Mouse (Mus musculus) layer of hippocampus, postnatal 36 days (tissue): ENCODE measurements around the gene Cachd1. TPM values are rescaled to one million over a fixed set of nuclear protein-coding genes. Genes with fewer than 3 reads are reported as not detected.

Experiments
- DNase-seq, 2 experiments: peaks; one replicate each; pipeline ENCODE4 v3.0.0; 2022
- total RNA-seq, 2 experiments: library from RNA; stranded (reverse); gene quantifications; 2 replicates each; pipeline ENCODE4 v1.2.3; 2021

Cachd1 gene
- total RNA-seq, 2 experiments from 2014 or later = 28.5 to 39.2 TPM

DNA sequence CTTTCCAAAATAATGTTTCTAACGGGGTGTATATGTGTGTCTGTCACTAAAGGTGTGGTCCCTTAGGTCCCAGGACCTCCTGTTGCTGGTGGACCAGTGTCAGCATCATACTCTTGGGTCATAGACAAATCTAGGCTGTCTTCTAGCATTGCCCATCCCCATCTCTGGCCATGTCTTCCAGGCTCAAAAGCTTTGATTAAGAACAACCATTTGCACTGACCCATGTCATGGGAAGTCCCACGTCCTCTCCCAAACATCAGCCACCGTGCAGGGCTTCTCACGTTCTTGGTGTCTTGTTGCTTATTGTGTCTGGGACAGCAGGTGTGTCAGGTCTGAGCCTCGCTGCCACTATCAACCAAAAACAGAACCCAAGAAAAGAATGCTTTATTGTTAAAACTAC, 219.1 kb downstream of the Cachd1 start:
- DNase-seq = no peak

DNA sequence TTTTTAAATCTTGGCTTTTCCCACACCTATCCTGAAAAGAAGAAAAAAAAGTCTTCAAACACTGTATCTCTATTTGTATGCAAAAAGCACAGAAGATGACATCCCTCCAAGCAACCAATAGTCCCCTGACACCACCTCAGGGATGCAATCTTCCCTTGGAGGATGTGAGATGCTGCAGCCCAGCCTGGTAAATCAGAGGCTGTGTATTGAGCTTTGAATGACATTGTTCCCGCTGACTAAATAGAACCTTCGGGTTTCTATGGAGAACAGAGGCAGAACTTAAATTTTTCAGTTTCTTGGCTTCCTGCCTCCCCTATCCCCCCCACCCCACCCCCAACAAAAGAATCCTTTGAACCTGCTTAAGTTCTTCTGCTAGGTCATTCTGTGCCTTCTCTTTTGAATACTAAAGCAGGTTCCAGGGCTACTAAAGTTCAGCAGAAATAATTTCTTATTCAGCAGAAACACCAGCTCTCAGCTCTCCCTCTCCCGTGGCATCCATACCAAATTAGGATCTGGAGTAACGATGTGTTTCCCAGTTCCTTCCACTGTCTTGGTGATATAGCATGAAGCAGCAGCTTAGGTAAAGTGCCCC, 219.7 kb downstream of the Cachd1 start:
- no peak for DNase-seq

DNA sequence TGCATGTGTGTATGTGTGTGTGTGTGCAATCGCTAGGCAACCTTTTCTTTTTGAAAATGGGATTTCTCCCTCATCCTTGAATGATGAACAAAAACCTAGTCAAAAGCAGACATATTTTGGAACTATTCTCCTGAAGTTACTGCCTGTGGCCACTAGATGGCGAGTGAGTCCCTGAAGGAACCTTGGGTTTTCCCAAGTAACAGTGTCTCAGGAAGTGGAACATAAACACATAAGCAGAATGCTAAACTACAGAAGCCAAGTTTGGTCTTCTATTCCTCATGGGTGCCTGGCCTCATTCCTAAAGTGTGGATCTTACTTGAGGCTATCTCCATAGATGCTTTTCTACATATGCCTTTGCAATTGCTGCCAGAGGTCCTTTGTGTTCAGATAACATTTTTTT, 221.7 kb downstream of the Cachd1 start:
- peak; percentile 49 to 67 for DNase-seq

DNA sequence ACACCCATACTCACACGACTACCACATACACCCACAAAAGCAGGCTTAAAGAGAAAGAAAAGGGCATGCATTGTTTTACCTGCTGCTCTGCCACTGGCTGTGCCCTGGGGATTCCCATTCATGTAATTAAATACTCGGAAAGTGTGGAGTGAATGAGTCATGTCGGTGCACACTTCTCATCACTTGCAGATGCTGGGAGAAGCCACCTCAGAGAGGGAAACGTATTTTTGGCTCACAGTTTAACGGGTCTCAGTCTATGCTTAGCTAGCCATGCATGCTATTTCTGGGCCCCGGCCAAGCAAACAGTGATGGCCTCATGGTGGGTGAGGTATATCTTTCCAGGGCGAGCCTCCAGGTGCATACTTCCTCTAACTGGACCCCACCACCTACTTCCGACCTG, 222.4 kb downstream of the Cachd1 start:
- no peak for DNase-seq

DNA sequence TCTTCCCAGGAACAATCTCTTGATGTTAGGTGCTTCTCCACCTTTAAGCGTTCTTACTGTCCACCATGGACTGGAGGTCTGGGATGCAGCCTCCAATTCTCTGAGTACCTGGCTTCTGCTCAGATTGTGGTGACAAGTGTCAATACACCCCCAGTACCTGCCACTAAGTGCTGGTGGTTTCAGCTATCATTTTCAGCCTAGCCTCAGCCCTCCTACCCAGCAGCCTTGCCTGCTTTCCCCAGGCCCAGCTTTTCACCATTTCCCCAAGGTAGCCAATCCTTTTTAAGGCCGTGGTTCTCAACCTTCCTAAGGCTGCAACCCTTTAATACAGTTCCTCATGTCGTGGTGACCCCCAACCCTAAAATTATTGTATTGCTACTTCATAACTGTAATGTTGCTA, 224.1 kb downstream of the Cachd1 start:
- DNase-seq = no peak

DNA sequence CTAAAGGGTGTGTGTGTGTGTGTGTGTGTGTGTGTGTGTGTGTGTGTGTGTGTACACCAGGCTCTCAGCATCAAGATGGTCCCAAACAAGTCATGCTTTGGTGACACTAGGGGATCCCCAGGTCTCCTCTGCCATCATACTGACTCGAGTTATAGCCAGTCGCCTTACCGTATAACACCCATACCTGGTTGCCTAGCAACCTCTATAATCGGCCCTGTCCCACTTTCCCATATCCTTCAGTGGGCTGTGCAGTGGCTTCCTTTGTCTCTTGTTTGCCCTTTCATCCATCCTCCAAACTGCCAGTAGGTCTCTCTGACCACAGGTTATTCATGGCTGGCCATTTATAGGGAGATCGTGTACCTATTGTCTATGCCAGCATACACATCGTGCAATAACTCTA, 224.6 kb downstream of the Cachd1 start:
- no peak for DNase-seq

DNA sequence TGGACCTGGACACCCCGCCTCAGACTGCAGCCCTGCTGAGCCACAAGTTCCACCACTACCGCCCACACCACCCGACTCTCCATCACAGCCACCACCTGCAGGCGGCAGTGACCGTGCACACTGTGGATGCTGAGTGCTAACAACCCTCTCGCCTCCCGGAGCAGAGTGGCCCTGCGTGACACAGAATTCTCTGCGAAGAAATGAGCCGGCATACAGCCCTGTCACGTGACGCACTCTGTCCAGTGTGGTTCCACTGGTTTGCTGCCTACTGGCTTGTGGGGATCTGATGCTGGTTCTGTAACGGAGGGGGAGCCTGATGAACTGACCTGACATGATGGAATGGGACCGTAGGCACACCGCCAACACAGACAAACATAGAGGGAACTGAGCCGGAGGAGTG, 226.5 kb downstream of the Cachd1 start:
- DNase-seq = no peak

DNA sequence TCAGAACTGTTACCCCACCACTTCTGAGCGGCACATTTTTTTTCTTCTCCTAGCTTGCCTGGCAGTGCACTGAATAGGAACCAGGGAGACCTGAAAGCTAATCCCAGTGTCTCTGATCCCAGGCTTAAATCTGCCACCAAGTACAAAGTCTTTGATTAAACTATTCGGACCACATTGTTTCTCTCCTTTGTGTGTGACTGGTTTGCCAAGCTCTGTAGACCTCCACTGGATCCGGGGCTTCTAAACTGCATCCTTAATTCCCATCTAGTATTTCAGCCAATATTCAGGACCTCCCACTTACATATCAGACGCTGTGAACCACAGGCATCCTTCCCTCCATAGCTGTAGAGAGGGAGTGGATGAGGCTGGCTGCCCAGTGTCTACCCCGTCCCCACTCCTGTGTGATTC, 231.9 kb downstream of the Cachd1 start:
- DNase-seq = no peak

DNA sequence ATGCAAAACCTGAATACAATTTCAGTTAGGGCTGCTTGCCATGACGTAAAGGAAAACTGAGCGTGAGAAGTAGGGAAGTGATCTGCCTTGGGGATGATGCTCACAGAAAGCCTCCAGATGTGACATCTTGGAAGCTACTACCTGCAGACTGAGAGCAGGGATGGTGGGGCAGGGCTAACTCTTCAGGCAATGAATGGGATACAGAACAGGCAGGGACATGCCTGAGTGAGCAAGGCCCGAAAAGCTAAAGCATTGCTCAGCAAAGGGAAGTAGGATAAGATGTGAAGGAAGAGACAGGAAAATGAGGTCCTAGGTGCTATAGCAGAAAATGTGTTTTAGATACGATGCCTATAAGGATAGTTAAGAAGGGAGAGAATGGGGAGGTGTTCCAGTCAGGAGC, 232.6 kb downstream of the Cachd1 start:
- DNase-seq = no peak

DNA sequence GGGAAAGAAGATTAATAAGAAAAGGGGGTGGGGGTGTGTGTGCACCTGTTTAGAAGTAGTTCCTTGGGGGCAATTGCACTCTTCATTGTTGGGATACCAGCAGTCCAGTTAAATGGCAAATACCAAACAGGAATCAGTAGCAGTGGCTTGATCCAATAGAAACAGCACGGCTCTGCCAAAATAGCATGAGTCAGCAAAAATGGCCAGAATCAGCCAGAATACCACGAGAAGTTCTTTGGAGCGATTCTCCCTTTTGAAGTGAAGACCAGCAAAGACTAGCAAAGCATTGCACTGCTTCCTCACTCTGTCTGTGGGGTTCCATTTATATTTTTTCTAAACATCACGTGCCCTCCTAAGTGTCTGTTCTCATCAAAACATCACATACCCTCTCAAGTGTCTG, 241.3 kb downstream of the Cachd1 start:
- no peak for DNase-seq

DNA sequence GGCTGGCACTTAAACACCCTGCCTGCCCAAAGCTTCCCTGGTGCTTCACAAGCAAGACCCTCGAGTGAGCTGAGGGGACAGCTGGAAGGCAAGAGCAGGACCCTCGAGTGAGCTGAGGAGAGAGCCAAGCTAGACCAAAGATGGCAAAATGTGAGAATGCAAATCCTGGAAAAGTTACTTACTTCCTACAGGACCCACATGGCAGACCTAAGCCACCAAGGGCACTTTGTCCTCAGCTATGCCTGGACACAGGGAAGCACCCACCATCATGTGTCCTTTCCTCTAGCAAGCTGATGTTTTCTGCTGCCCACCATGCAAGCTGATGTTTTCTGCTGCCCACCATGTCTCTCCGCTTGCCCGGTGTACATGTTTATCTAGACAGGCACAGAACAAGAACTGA, 244.1 kb downstream of the Cachd1 start, which contains the start of gene Gm10577:
Gm10577 (minus strand) TSS at position 101 of the 400 bp plus-strand sequence.
- no peak for DNase-seq

DNA sequence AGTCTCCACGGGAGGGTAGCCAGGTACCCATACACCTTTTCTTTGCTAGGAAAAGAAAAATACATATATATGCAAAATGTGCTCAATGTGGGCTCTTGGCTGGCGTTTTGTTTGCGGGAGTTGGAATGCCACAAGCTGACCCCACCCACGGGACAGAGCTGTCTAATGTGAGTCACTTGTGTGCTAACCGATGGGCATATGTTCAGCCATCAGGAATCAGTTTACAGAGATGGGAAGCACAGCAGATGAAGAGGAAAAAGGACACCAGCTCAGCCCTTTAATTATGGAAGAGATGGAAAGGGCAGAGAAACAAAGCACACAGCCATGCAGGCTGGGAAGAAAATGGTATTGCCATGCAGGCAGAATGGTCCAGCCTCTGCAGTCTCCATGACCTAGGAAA, 250.1 kb downstream of the Cachd1 start:
- DNase-seq = peak; percentile 38 to 48

DNA sequence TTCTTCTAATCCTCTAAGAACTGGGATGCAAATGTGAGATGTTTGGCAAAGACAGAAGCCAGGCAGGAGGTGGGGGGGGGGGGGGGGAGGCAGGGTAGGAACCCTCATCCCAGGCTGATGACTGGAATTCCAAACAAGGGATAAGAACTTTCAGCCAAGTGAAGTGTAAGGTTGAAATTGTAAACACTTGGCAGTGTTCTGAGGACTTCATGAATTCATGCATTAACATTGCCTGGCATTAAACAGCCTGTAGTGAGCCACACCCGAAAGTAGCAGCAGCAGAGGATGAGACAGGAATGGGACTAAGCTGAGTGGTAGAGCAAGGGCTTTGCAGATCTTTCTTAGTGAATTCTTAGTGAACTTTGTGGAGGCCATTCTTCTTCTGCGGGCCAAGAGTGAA, 250.5 kb downstream of the Cachd1 start:
- no peak for DNase-seq

DNA sequence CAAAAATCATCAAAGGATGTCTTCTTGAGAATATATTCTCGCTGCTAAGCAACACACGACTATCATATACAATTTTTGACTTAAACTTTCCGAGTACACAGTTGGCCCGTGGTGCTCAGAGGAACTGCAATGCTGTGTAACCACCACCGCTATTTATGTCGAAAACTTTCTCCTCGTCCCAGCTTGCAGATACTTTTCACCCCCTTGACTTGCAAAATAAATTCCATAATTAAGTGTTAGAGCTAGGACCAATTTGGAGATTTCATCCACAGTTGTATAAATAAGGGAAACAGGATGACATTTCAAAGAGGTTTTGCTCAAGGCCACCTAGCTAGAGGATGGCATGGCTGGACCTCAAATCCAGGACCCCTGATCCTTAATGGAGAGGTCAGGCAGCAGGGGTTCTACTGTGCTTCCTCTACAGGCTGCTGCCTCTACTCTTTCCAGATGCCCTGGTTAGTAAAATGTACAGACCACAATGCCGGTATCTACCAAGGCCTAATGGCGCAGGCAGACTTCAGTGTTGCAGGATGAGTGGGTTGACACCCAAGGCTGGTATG, 251.5 kb downstream of the Cachd1 start:
- DNase-seq = no peak

DNA sequence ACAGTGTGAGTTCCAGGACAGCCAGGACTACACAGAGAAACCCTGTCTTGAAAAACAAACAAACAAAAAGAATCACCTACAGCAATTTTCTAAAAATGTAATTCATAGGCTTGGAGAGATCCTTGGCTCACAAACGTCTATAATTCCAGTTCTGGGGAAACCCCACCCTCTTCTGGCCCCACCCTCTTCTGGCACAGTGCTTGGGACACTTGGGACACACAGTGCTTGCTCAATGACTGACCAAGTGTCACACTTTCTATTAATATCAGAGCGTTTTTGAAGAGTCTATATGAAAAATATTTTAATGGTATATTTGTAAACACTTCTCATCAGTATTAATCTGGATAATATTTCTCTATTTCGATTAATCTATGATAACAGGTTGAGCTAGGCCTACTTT, 256.6 kb downstream of the Cachd1 start:
- no peak for DNase-seq

DNA sequence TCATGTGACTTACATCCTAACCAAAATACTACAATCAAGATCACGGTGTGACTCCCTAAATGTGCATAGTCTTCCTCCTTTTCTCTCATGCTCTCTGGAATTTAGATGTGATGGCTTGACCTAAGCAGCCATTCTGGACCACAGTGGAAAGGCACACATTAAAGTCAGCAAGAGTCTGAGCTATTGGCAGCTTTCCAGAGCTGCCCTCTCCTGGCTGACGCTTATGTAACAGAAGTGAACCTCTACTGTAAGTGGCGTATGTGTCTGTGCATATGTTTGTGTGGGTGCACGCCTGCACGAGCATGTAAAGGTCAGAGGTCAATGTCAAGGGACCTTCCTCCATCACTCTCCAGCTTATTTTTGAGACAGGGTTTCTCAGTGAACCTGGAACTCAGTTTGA, 258.7 kb downstream of the Cachd1 start:
- no peak for DNase-seq

DNA sequence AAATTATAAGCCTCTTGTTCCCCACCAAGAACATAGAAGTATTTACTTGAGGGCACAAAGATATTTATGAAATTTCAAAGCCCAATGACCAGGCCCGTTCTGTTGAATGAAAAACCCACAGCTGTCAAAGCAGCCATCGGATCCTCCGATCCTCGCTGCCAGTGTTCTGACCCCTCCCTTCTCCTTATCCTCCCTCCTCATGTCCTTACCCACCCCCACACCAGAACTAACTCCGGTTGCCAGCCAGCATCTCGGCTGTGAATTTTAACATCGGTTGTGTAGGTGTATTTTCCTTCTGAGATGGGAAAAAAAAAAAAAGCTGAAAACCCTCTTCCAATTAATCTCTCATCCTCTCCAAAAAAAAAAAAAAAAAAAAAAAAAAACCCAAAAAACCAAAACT, 260.7 kb downstream of the Cachd1 start:
- DNase-seq = peak; percentile 45 to 47

DNA sequence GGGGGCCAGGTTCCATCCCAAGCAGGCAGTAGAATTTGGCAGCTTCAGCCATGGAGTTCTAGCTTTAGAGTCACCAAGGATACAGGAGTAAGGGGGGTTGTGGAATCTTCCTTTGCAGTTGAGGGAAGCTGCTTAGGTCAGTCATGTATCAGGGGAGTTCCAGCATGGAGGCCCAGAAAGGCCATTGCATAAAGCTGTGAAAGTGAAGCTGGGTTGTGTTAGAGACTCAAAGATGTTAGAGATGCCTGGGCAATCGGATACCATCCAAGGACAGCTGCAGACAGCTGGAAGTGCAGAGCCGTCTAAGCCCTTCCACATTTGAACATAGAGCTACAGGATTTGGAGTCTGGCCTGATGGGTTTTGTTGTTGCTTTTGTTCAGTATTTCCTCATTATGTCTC, 267.2 kb downstream of the Cachd1 start:
- DNase-seq = no peak

DNA sequence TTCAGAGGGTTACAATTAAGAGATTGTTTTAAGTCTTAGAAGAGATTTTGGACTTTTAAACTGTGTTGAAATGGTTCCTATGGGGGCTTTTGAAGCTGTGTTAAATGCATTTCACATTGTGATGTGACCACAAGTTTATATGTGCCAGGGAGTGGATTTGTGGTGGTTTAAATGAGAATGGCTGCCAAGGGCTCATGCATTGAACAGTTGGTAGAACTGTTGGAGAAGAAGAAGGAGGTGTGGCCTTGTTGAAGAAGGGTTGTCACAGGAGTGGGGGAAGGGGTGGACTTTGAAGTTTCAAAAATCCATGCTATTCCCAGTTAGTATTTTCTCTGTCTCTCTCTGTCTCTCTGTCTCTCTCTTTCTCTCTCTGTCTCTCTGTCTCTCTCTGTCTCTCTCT, 267.7 kb downstream of the Cachd1 start:
- no peak for DNase-seq

DNA sequence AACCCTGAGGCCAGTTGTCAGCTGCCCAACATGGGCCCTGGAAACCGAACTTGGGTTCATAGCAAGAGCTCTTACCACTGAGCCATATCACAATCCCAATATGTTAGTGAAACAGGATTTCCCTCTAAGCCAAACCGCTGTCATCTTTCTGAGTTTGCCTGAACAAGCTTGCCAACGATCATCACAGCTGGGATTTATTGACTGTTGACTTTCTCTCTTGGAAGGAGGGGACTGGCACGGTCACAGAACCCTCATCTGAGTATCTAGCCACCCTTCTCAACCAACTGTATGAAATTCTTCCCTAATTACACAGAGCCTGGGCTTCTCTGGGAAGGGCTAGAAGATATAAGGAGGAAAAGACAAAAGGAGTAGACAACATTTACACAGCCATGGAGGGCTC, 270.1 kb downstream of the Cachd1 start:
- no peak for DNase-seq

DNA sequence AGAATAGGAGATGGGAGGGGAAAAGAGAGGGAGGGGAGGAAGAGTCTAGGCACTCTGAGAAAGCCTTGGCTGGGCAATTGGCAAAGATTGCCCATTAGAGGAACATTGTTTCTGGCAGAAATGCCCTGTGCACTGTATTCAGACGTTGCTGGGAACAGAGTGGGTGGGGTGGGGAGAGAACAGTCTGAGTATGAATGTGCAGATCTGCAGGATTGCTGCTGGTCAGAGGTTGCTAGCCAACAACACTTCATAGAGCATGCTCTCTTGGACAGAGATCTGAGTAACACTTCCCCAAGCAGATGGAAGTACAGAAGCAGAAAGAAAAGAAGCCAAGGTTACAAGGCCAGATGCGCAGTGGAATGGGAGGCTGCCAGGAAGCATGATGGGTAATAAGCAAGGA, 285.7 kb downstream of the Cachd1 start:
- peak in 1 of 2 experiments; percentile 27 for DNase-seq

DNA sequence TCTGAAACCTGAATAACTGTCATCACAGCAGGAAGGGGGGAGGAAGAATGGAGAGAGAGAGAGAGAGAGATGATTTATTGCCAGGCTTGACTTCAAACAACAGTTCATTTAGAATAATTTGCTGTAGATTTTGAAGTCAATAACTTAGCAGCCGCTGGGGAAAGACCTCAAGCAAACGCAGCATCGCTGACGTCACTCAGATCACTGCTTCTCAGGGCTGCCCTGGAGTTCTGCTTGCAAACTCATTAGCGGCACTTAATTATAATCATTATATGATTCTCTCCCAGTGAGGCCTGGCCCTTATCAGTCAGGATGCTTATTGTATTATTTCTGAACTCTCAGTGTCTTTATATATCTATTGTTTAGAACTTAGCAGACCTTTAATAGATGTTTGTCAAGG, 289.9 kb downstream of the Cachd1 start:
- no peak for DNase-seq

DNA sequence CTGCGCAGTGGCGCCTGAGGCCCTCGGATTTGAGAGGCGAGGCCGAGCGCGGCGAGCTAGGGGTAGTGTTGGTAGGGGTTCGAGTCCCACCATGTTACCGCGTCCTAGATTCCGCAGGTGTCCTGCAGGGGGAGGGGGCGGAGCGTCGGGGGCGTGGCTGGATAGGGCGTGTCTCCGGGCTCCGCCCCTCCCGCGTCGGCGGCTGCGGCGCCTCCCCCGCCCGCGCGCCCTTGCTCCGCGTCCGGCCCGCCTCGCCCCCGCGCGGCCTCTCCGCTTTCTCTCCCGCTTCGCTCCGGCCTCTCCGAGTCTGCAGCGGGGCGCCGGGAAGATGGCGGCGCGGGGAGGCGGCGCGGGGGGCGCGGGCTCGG, 292.3 kb downstream of the Cachd1 start, which contains the start of gene Raver2:
Raver2 (plus strand) TSS at position 198 of the 368 bp plus-strand sequence.
- DNase-seq = peak; percentile 52 to 61

DNA sequence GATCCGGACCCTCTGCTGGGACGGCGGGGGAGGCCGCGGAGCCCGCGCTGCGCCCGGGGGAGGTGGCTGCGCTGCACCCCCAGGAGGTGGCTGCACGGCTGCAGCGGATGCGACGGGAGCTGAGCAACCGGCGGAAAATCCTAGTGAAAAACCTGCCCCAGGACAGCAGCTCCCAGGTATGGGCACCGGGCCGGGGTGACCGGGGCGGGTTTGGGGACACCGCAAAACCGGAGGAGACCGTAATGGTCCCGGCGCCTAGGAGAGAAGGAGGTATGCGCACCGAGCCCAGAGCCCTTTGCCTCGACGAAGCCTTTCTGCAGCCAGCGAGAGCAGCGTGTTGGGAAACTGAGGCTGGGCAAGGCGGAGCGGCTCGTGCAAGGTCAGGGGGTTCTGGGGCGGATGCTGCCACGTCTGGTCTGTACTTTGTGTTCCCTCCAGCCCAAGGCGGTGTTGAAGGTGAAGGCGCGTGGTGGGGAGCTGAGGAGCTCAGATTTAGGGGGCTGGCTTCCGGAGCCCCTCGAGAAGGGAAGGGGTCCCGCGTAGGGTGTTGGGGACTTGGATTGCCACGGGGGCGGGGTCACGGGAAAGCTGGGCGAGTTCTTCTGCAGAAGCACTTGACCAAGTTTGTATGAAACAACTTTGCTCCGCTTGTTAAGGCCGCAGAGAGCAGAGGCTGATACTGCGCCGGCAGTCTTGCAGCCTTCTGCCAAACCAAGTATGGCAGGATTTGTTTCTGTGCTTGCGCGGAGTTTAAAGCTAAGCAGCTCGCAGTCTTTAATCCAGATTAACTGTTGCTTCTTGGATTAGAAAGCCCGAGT, 292.9 kb downstream of the Cachd1 start:
- peak; percentile 22 to 34 for DNase-seq
